Mouse (Mus musculus): ENCODE data around the gene Zbtb7b. TPM values are rescaled to one million over a fixed set of nuclear protein-coding genes. Genes with fewer than 3 reads are reported as not detected.
A peak's percentile ranks its signal among the peaks of the same experiment; 100 is the strongest.

Zbtb7b gene
- polyA plus RNA-seq, 1 experiment from 2014 or later: 1.7 TPM

DNA sequence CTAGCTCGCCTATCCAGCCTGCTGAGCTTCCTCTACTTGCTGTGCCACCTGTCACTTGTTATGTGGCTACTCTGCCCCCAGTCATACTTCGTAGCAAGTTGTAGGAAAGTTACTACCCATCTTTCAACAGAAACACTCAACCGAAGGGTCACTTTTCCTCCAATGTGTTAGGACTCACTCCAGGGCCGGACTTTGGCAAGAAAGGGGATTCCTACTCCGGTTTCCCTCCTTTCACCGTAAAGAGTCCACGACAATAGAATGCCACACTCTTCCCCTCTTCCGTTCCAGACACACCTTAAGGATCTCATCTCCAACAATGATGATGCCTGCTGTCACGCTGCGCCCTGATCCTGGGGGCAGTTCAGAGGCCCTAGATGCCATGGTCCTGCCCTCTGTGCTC is 16.3 kb upstream of the Zbtb7b start:
- H3K9me3 ChIP-seq (replicated peaks; ENCODE audit: control insufficient read depth, low read length): no peaks in the 10 kb centered on the region
- no peak overlapping the region for H3K27ac ChIP-seq (ENCODE audit: low read length)
- H3K4me2 ChIP-seq (ENCODE audit: low read depth, low read length): peak overlapping the region; percentile 85
- H3K4me1 ChIP-seq (ENCODE audit: control insufficient read depth, insufficient read depth, low read length): peaks cover 7% of the 10 kb centered on the region
- peak overlapping the region; percentile 81 for H3K4me3 ChIP-seq (ENCODE audit: low read length)
- no peaks in the 10 kb centered on the region for H3K27me3 ChIP-seq (ENCODE audit: control insufficient read depth, insufficient read depth, low read length)
- ATAC-seq (replicated peaks; ENCODE audit: extremely low read depth, insufficient read depth, low FRiP score): no peak
- peaks cover 23% of the 10 kb centered on the region for H3K36me3 ChIP-seq (ENCODE audit: control insufficient read depth, insufficient read depth)
- H3K9ac ChIP-seq (ENCODE audit: low read length): peak overlapping the region; percentile 81
- WGBS: 76% methylated on average over 10 of the region's 10 CpGs

DNA sequence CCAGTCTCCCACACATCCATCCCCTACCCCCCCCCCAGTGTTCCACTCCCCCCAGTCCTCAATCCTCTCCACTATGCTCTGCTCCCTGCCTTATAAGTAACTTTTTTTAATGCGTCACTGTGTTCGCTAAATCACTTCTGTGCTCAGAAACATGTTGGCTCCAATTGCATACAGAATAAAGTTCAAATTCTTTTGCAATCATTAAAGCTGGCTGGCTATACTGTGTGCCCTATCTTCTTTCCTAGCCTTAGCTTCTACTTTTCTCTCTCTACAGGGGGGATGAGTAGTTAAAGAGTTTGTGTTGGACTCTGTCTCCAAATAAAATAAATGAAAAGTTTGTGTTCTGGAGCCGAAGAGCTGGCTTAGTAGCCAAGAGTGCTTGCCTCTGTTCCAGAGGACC is 15.1 kb upstream of the Zbtb7b start:
- ATAC-seq (replicated peaks; ENCODE audit: extremely low read depth, insufficient read depth, low FRiP score): no peak
- Histone ChIP-seq H3K4me1 (ENCODE audit: control insufficient read depth, insufficient read depth, low read length) (peaks cover 7% of the 10 kb centered on the region), H3K9ac (ENCODE audit: low read length) (no peak overlapping the region), H3K27ac (ENCODE audit: low read length) (no peak overlapping the region), H3K36me3 (ENCODE audit: control insufficient read depth, insufficient read depth) (peaks cover 19% of the 10 kb centered on the region), H3K27me3 (ENCODE audit: control insufficient read depth, insufficient read depth, low read length) (no peaks in the 10 kb centered on the region), H3K4me2 (ENCODE audit: low read depth, low read length) (no peak overlapping the region), H3K9me3 (replicated peaks; ENCODE audit: control insufficient read depth, low read length) (no peaks in the 10 kb centered on the region), H3K4me3 (ENCODE audit: low read length) (no peak overlapping the region)
- 89% methylated on average over 3 of the region's 3 CpGs for WGBS

DNA sequence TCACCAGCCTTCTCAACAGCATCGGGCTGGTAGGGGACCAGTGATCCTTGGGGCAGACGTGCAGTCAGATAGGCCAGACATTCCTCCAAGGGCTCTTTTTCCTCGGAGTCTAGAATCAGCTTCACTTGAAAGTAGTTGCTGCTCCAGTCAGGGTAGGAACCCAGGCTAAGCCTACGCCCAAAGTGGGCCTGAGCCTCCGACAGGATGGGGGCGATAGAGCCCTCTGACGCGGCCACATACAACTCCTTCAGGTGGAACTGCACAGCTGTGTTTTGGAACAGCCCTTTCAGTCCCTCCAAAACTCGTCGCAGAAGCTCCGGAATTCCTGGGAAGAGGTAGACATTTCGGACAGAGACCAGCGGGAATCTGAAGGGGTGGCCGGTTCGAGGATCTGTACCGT is 13.9 kb upstream of the Zbtb7b start:
- no peaks in the 10 kb centered on the region for H3K9me3 ChIP-seq (replicated peaks; ENCODE audit: control insufficient read depth, low read length)
- WGBS: 61% methylated on average over 16 of the region's 16 CpGs
- no peak for ATAC-seq (replicated peaks; ENCODE audit: extremely low read depth, insufficient read depth, low FRiP score)
- no peak overlapping the region for H3K4me2 ChIP-seq (ENCODE audit: low read depth, low read length)
- H3K4me3 ChIP-seq (ENCODE audit: low read length): no peak overlapping the region
- H3K36me3 ChIP-seq (ENCODE audit: control insufficient read depth, insufficient read depth): peaks cover 18% of the 10 kb centered on the region
- no peaks in the 10 kb centered on the region for H3K27me3 ChIP-seq (ENCODE audit: control insufficient read depth, insufficient read depth, low read length)
- no peak overlapping the region for H3K9ac ChIP-seq (ENCODE audit: low read length)
- no peak overlapping the region for H3K27ac ChIP-seq (ENCODE audit: low read length)
- H3K4me1 ChIP-seq (ENCODE audit: control insufficient read depth, insufficient read depth, low read length): peaks cover 7% of the 10 kb centered on the region

DNA sequence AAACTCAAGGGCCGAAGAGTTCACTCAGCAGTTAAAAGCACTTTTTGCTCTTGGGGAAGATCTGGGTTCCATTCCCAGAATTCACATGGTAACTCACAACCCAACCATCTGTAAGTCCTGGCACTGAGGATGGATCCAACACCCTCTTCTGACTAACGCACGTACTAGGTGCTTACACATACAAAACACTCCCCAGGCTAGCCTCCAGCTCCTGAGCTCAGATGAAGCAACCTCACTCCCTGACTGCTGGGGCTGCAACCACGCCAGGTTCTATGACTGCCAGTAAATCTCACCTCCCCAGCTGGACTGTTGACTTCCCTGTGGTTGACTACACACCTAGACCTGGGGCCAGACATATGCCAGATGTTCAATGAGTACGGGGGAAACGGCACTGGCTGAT is 12.3 kb upstream of the Zbtb7b start:
- WGBS: 87% methylated on average over 6 of the region's 6 CpGs
- no peak overlapping the region for H3K4me2 ChIP-seq (ENCODE audit: low read depth, low read length)

DNA sequence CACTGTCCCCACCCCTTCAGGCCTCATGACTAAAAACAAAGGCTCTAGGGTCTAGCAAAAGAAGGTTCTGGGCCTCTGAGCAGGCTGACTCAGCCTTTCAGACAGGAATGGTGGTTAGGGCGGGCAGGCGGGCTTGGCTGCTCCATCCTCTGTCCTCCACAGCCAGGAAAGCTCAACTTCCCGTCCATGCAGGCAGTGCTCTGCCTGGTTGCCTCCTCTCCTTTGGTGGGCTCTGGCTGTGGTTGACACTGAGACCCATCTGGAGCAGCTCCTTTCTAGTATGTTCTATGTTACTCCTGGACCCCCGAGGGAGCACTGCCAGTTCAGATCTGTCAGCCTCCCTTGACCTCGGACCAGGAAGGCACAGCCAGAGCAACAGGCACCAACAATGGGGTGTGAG is 8.1 kb upstream of the Zbtb7b start, which contains the start of gene Lenep:
Gene Lenep (minus strand): TSS at position 101 of the 400 bp plus-strand sequence.
- WGBS: 78% methylated on average over 5 of the region's 5 CpGs
- H3K36me3 ChIP-seq (ENCODE audit: control insufficient read depth, insufficient read depth): peaks cover 27% of the 10 kb centered on the region

More for the DNA sequence above, 12.3 kb upstream of the Zbtb7b start:
- Histone ChIP-seq H3K36me3 (ENCODE audit: control insufficient read depth, insufficient read depth) (peaks cover 27% of the 10 kb centered on the region), H3K4me3 (ENCODE audit: low read length) (no peak overlapping the region), H3K9me3 (replicated peaks; ENCODE audit: control insufficient read depth, low read length) (no peaks in the 10 kb centered on the region), H3K27me3 (ENCODE audit: control insufficient read depth, insufficient read depth, low read length) (no peaks in the 10 kb centered on the region), H3K27ac (ENCODE audit: low read length) (no peak overlapping the region), H3K4me1 (ENCODE audit: control insufficient read depth, insufficient read depth, low read length) (peaks cover 7% of the 10 kb centered on the region), H3K9ac (ENCODE audit: low read length) (no peak overlapping the region)
- no peak for ATAC-seq (replicated peaks; ENCODE audit: extremely low read depth, insufficient read depth, low FRiP score)

DNA sequence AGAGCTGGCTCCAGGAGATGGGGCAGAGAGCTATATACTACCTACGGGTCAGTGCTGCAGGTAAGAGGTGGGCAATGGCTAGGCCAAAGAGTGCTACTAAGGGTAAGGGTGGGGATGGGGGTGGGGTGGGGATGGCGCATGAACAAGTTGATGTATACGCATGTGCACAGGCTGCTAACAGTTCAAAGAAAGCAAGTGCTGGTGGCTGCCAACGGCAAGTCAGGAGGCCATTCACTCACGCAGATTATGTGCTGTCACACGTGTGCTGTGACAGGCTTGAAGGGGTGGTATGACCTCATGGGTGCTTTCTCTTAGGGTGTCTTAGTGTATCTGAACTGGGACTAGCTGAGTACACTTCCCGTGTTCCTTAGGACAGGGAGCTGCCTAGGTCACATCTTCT is 6.8 kb upstream of the Zbtb7b start:
- H3K4me3 ChIP-seq (ENCODE audit: low read length): no peak overlapping the region
- no peak overlapping the region for H3K9ac ChIP-seq (ENCODE audit: low read length)
- H3K27ac ChIP-seq (ENCODE audit: low read length): no peak overlapping the region
- H3K27me3 ChIP-seq (ENCODE audit: control insufficient read depth, insufficient read depth, low read length): no peaks in the 10 kb centered on the region
- H3K36me3 ChIP-seq (ENCODE audit: control insufficient read depth, insufficient read depth): peaks cover 24% of the 10 kb centered on the region
- ATAC-seq (replicated peaks; ENCODE audit: extremely low read depth, insufficient read depth, low FRiP score): no peak
- H3K9me3 ChIP-seq (replicated peaks; ENCODE audit: control insufficient read depth, low read length): no peaks in the 10 kb centered on the region
- 87% methylated on average over 7 of the region's 7 CpGs for WGBS
- no peak overlapping the region for H3K4me2 ChIP-seq (ENCODE audit: low read depth, low read length)
- peaks cover 6% of the 10 kb centered on the region for H3K4me1 ChIP-seq (ENCODE audit: control insufficient read depth, insufficient read depth, low read length)

More for the DNA sequence above, 8.1 kb upstream of the Zbtb7b start, which contains the start of gene Lenep:
- no peak within 1 kb of the TSS for H3K4me3 ChIP-seq (ENCODE audit: low read length)
- H3K9me3 ChIP-seq (replicated peaks; ENCODE audit: control insufficient read depth, low read length): no peaks in the 10 kb centered on the region
- H3K4me2 ChIP-seq (ENCODE audit: low read depth, low read length): no peak within 1 kb of the TSS
- no peak for ATAC-seq (replicated peaks; ENCODE audit: extremely low read depth, insufficient read depth, low FRiP score)
- H3K27me3 ChIP-seq (ENCODE audit: control insufficient read depth, insufficient read depth, low read length): no peaks in the 10 kb centered on the region
- H3K27ac ChIP-seq (ENCODE audit: low read length): no peak within 1 kb of the TSS
- H3K4me1 ChIP-seq (ENCODE audit: control insufficient read depth, insufficient read depth, low read length): no peaks in the 10 kb centered on the region
- no peak within 1 kb of the TSS for H3K9ac ChIP-seq (ENCODE audit: low read length)

DNA sequence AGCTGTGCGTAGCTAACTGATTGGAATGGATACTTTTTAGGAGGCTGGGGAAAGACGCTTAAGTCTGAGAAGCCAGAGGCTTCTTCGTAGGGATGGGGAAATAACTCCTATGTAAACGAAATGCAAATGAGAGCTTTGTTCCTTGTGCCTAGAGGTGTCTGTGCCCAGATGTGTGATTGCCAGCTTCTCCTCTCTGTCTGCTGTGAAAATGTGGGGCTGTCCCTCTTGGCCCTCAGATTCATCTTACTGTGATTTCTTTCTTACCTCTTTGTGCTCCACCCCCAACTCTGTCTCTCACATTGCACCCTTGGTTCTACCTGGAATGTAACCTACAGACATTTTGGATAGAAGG is 2.1 kb upstream of the Zbtb7b start:
- Histone ChIP-seq H3K36me3 (ENCODE audit: control insufficient read depth, insufficient read depth) (no peaks in the 10 kb centered on the region), H3K27me3 (ENCODE audit: control insufficient read depth, insufficient read depth, low read length) (no peaks in the 10 kb centered on the region), H3K4me2 (ENCODE audit: low read depth, low read length) (peak overlapping the region; percentile 90), H3K9me3 (replicated peaks; ENCODE audit: control insufficient read depth, low read length) (no peaks in the 10 kb centered on the region), H3K4me1 (ENCODE audit: control insufficient read depth, insufficient read depth, low read length) (peaks cover 15% of the 10 kb centered on the region), H3K4me3 (ENCODE audit: low read length) (peak overlapping the region; percentile 77), H3K27ac (ENCODE audit: low read length) (peak overlapping the region; percentile 97), H3K9ac (ENCODE audit: low read length) (peak overlapping the region; percentile 74)
- ATAC-seq (replicated peaks; ENCODE audit: extremely low read depth, insufficient read depth, low FRiP score): no peak
- WGBS: 0% methylated on average over 4 of the region's 4 CpGs

DNA sequence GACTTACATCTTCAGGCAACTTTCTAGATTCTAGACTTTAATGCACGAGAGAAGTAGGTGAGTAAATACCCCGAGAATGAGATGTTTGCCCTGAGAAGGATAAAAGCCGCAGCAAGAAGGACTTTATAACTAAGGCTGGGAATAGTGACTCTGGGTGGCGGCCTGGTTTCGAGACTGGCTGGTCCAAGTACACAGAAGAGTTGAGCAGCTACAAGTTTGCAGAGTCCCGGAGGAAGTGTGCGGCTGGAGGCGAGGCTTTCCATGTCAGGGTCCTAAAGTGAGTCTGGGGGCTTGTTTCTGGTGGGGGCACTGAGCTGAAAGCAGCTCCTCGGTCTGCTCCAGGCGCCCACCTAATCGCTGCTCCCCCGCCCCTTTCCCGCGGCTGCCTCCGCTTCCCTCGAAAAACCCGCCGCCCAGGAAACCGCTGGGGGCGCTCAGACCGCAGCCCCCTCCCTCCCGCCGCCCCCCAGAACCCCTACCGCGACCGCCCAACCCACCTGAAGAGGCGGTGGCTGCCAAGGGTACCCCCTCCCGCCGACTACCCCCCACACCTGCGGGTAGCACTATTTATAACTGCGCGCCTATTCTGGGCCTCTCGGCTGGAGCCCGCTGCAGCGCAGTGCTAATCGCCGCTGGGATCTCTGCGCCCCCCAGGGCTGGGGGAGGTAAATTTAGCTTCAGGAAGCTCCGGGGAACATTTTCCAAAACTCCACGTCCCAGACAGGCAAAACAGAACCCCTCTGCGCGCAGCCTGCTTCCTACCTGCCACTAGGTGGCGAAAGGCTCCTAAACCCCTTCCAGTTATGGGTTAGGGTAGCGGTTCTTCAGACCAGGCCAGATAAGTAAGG is 1.5 kb upstream of the Zbtb7b start:
- ATAC-seq (replicated peaks; ENCODE audit: extremely low read depth, insufficient read depth, low FRiP score): no peak
- Histone ChIP-seq H3K4me1 (ENCODE audit: control insufficient read depth, insufficient read depth, low read length) (peaks cover 18% of the 10 kb centered on the region), H3K27me3 (ENCODE audit: control insufficient read depth, insufficient read depth, low read length) (no peaks in the 10 kb centered on the region), H3K27ac (ENCODE audit: low read length) (peak overlapping the region; percentile 97), H3K9ac (ENCODE audit: low read length) (peak overlapping the region; percentile 74), H3K4me3 (ENCODE audit: low read length) (peak overlapping the region; percentile 77), H3K4me2 (ENCODE audit: low read depth, low read length) (peak overlapping the region; percentile 90), H3K36me3 (ENCODE audit: control insufficient read depth, insufficient read depth) (no peaks in the 10 kb centered on the region), H3K9me3 (replicated peaks; ENCODE audit: control insufficient read depth, low read length) (no peaks in the 10 kb centered on the region)
- under 1% methylated on average over 44 of the region's 44 CpGs for WGBS

DNA sequence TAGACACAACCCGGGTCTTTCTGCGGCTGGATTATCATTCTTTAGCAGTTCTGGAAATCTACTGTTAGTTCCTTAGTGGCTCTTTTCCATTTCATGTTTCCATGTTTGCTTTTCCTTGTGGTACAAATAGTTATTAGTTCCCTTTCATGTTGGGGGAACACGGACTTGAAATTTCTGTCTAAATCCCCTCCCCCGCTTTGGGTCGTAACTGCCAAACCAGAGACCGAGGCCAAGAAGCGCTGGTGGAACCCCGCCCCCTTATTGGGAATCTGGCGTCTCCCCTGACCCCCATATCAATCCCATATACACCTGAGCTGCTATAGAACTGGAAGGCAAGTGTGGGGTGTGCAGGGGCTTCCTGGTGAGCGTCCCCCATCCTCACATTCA is 836 bp upstream of the Zbtb7b start:
- peak overlapping the region; percentile 90 for H3K4me2 ChIP-seq (ENCODE audit: low read depth, low read length)
- WGBS: 5% methylated on average over 10 of the region's 10 CpGs
- no peak for ATAC-seq (replicated peaks; ENCODE audit: extremely low read depth, insufficient read depth, low FRiP score)

More for the DNA sequence above, 836 bp upstream of the Zbtb7b start:
- Histone ChIP-seq H3K27ac (ENCODE audit: low read length) (peak overlapping the region; percentile 97), H3K9me3 (replicated peaks; ENCODE audit: control insufficient read depth, low read length) (no peaks in the 10 kb centered on the region), H3K27me3 (ENCODE audit: control insufficient read depth, insufficient read depth, low read length) (no peaks in the 10 kb centered on the region), H3K9ac (ENCODE audit: low read length) (peak overlapping the region; percentile 78), H3K4me3 (ENCODE audit: low read length) (peak overlapping the region; percentile 77), H3K36me3 (ENCODE audit: control insufficient read depth, insufficient read depth) (no peaks in the 10 kb centered on the region), H3K4me1 (ENCODE audit: control insufficient read depth, insufficient read depth, low read length) (peaks cover 24% of the 10 kb centered on the region)
